Mouse (Mus musculus): ENCODE data around the gene Rbpj. TPM values are rescaled to one million over a fixed set of nuclear protein-coding genes. Genes with fewer than 3 reads are reported as not detected.

Rbpj gene
- polyA plus RNA-seq (2012; ENCODE audit: insufficient read depth, insufficient read length, low replicate concordance, missing spikeins): not detected in 2 replicates

- WGBS: 89% methylated on average over 9 of the region's 9 CpGs
These were observed at the start of gene Rbpj for GRCm38 (mm10) chr5:53465883-53466282. Rbpj (plus strand) TSS chr5:53466152.

GRCm38 (mm10) chr5:53420777-53421176, 45.2 kb upstream of the Rbpj start:
- TF ChIP-seq POLR2A (IDR thresholded peaks at IDR 0.05; ENCODE audit: insufficient read depth, low read depth, low read length) (no peak), CTCF (IDR thresholded peaks at IDR 0.05; ENCODE audit: insufficient read depth, low read depth, low read length) (no peak)
- Histone ChIP-seq H3K4me1 (ENCODE audit: control insufficient read depth, insufficient read depth, low read length) (no peaks in the 10 kb centered on the region), H3K4me3 (ENCODE audit: insufficient read depth, low read depth, low read length) (no peak overlapping the region), H3K27ac (ENCODE audit: insufficient read depth, low read depth, low read length) (no peak overlapping the region)
- WGBS: 93% methylated on average over 1 of the region's 1 CpGs

More at GRCm38 (mm10) chr5:53465883-53466282, at the start of gene Rbpj:
- Histone ChIP-seq H3K27ac (ENCODE audit: insufficient read depth, low read depth, low read length) (no peak within 1 kb of the TSS), H3K4me1 (ENCODE audit: control insufficient read depth, insufficient read depth, low read length) (no peaks in the 10 kb centered on the region), H3K4me3 (ENCODE audit: insufficient read depth, low read depth, low read length) (no peak within 1 kb of the TSS)
- no peak for TF ChIP-seq POLR2A (IDR thresholded peaks at IDR 0.05; ENCODE audit: insufficient read depth, low read depth, low read length)
- TF ChIP-seq CTCF (IDR thresholded peaks at IDR 0.05; ENCODE audit: insufficient read depth, low read depth, low read length): no peak

- Histone ChIP-seq H3K4me3 (ENCODE audit: insufficient read depth, low read depth, low read length) (no peak overlapping the region), H3K27ac (ENCODE audit: insufficient read depth, low read depth, low read length) (no peak overlapping the region), H3K4me1 (ENCODE audit: control insufficient read depth, insufficient read depth, low read length) (no peaks in the 10 kb centered on the region)
- 91% methylated on average over 4 of the region's 4 CpGs for WGBS
- TF ChIP-seq POLR2A (IDR thresholded peaks at IDR 0.05; ENCODE audit: insufficient read depth, low read depth, low read length) (no peak), CTCF (IDR thresholded peaks at IDR 0.05; ENCODE audit: insufficient read depth, low read depth, low read length) (no peak)
These were observed 44.7 kb upstream of the Rbpj start for GRCm38 (mm10) chr5:53421291-53421690.

- WGBS: 71% methylated on average over 4 of the region's 4 CpGs
- Histone ChIP-seq H3K27ac (ENCODE audit: insufficient read depth, low read depth, low read length) (no peak overlapping the region), H3K4me3 (ENCODE audit: insufficient read depth, low read depth, low read length) (no peak overlapping the region), H3K4me1 (ENCODE audit: control insufficient read depth, insufficient read depth, low read length) (no peaks in the 10 kb centered on the region)
- TF ChIP-seq CTCF (IDR thresholded peaks at IDR 0.05; ENCODE audit: insufficient read depth, low read depth, low read length) (no peak), POLR2A (IDR thresholded peaks at IDR 0.05; ENCODE audit: insufficient read depth, low read depth, low read length) (no peak)
These were observed 38.5 kb upstream of the Rbpj start for GRCm38 (mm10) chr5:53427411-53427810.

- WGBS: 84% methylated on average over 10 of the region's 10 CpGs
- TF ChIP-seq POLR2A (IDR thresholded peaks at IDR 0.05; ENCODE audit: insufficient read depth, low read depth, low read length) (no peak), CTCF (IDR thresholded peaks at IDR 0.05; ENCODE audit: insufficient read depth, low read depth, low read length) (no peak)
- Histone ChIP-seq H3K4me1 (ENCODE audit: control insufficient read depth, insufficient read depth, low read length) (no peaks in the 10 kb centered on the region), H3K27ac (ENCODE audit: insufficient read depth, low read depth, low read length) (no peak overlapping the region), H3K4me3 (ENCODE audit: insufficient read depth, low read depth, low read length) (no peak overlapping the region)
These were observed 36.1 kb upstream of the Rbpj start for GRCm38 (mm10) chr5:53429683-53430477.

- no peak overlapping the region for H3K4me3 ChIP-seq (ENCODE audit: insufficient read depth, low read depth, low read length)
- TF ChIP-seq CTCF (IDR thresholded peaks at IDR 0.05; ENCODE audit: insufficient read depth, low read depth, low read length) (no peak), POLR2A (IDR thresholded peaks at IDR 0.05; ENCODE audit: insufficient read depth, low read depth, low read length) (no peak)
- H3K27ac ChIP-seq (ENCODE audit: insufficient read depth, low read depth, low read length): no peak overlapping the region
- H3K4me1 ChIP-seq (ENCODE audit: control insufficient read depth, insufficient read depth, low read length): no peaks in the 10 kb centered on the region
- WGBS: 90% methylated on average over 4 of the region's 4 CpGs
These were observed 33.5 kb upstream of the Rbpj start for GRCm38 (mm10) chr5:53432451-53432850.

GRCm38 (mm10) chr5:53436905-53437632, 28.9 kb upstream of the Rbpj start:
- no peak for TF ChIP-seq POLR2A (IDR thresholded peaks at IDR 0.05; ENCODE audit: insufficient read depth, low read depth, low read length)
- no peak for TF ChIP-seq CTCF (IDR thresholded peaks at IDR 0.05; ENCODE audit: insufficient read depth, low read depth, low read length)
- WGBS: 94% methylated on average over 6 of the region's 6 CpGs
- H3K27ac ChIP-seq (ENCODE audit: insufficient read depth, low read depth, low read length): no peak overlapping the region
- no peak overlapping the region for H3K4me3 ChIP-seq (ENCODE audit: insufficient read depth, low read depth, low read length)
- H3K4me1 ChIP-seq (ENCODE audit: control insufficient read depth, insufficient read depth, low read length): no peaks in the 10 kb centered on the region

GRCm38 (mm10) chr5:53437767-53438166, 28.2 kb upstream of the Rbpj start:
- Histone ChIP-seq H3K4me3 (ENCODE audit: insufficient read depth, low read depth, low read length) (no peak overlapping the region), H3K4me1 (ENCODE audit: control insufficient read depth, insufficient read depth, low read length) (no peaks in the 10 kb centered on the region), H3K27ac (ENCODE audit: insufficient read depth, low read depth, low read length) (no peak overlapping the region)
- WGBS: 79% methylated on average over 4 of the region's 4 CpGs
- no peak for TF ChIP-seq POLR2A (IDR thresholded peaks at IDR 0.05; ENCODE audit: insufficient read depth, low read depth, low read length)
- TF ChIP-seq CTCF (IDR thresholded peaks at IDR 0.05; ENCODE audit: insufficient read depth, low read depth, low read length): no peak

GRCm38 (mm10) chr5:53438268-53438667, 27.7 kb upstream of the Rbpj start:
- TF ChIP-seq CTCF (IDR thresholded peaks at IDR 0.05; ENCODE audit: insufficient read depth, low read depth, low read length): no peak
- no peak for TF ChIP-seq POLR2A (IDR thresholded peaks at IDR 0.05; ENCODE audit: insufficient read depth, low read depth, low read length)
- H3K4me1 ChIP-seq (ENCODE audit: control insufficient read depth, insufficient read depth, low read length): no peaks in the 10 kb centered on the region
- 87% methylated on average over 3 of the region's 3 CpGs for WGBS
- H3K27ac ChIP-seq (ENCODE audit: insufficient read depth, low read depth, low read length): no peak overlapping the region
- H3K4me3 ChIP-seq (ENCODE audit: insufficient read depth, low read depth, low read length): no peak overlapping the region

All from olfactory bulb, adult 2 months (tissue).